Mouse (Mus musculus) spleen, adult 2 months (tissue): ENCODE data around the gene Pfkfb2. TPM values are rescaled to one million over a fixed set of nuclear protein-coding genes. Genes with fewer than 3 reads are reported as not detected.
"Not testable (repeated sequence)": the region's sequence is repeated elsewhere in the genome, so short reads cannot be mapped to it uniquely, and the experiment has no call there.

ENCODE experiments used
- DNase-seq, 2 experiments: peaks; one replicate each; pipeline versions ENCODE4 v3.0.0 to v3.0.0-alpha.2; 2012 to 2021; ENCODE audit warnings: low spot score in 2 of 2, low read depth in 1 of 2
- H3K27ac ChIP-seq: fragments of 200-500 bp; 2 replicates; pipeline ENCODE4 v1.5.1; 2012; ENCODE audit warnings: low read length, inconsistent platforms; ENCODE audit not compliant: insufficient read depth
- H3K27me3 ChIP-seq: fragments of 200-500 bp; 2 replicates; pipeline ENCODE4 v1.6.1; 2012; ENCODE audit warnings: mild to moderate bottlenecking, moderate library complexity, low read length, inconsistent platforms; ENCODE audit not compliant: control insufficient read depth, insufficient read depth
- H3K36me3 ChIP-seq: fragments of 200-500 bp; 2 replicates; pipeline ENCODE4 v1.6.1; 2012; ENCODE audit warnings: mild to moderate bottlenecking, low read length, inconsistent platforms; ENCODE audit not compliant: control insufficient read depth, insufficient read depth
- H3K4me1 ChIP-seq: fragments of 200-500 bp; 2 replicates; pipeline ENCODE4 v1.6.1; 2011; ENCODE audit warnings: inconsistent platforms; ENCODE audit not compliant: control insufficient read depth, insufficient read depth, insufficient read length
- H3K4me3 ChIP-seq: fragments of 200-500 bp; 2 replicates; pipeline ENCODE4 v1.5.1; 2011; ENCODE audit warnings: mild to moderate bottlenecking, inconsistent platforms; ENCODE audit not compliant: insufficient read depth, insufficient read length; ENCODE audit errors: extremely low read depth
- CTCF ChIP-seq: fragments of 200-500 bp; IDR thresholded peaks from 2 replicates; pipeline ENCODE4 v1.5.1; 2011; ENCODE audit warnings: mild to moderate bottlenecking, inconsistent platforms; ENCODE audit not compliant: insufficient read depth, insufficient read length, insufficient replicate concordance; ENCODE audit errors: extremely low read depth
- POLR2A ChIP-seq: fragments of 200-500 bp; IDR thresholded peaks from 2 replicates; pipeline ENCODE4 v1.6.1; 2011; ENCODE audit warnings: low read depth, low read length, inconsistent platforms
- WGBS: fragments of 180-500 bp; shearing (Covaris S2); methylation state at CpG from one replicate; pipeline ENCODE4 v1.1.7; 2018; 5-methylcytosine and 5-hydroxymethylcytosine counted together
- polyA plus RNA-seq: library from polyadenylated mRNA; depleted of rRNA; stranded (reverse); fragments of >200 nt; gene quantifications from 2 replicates; pipeline ENCODE4 v1.2.3, GENCODE M21; 2012; rRNA removed

The Pfkfb2 gene
- polyA plus RNA-seq, 1 experiment: 5.3 TPM

GRCm38 (mm10) chr1:130661454-130661853 lies 67.6 kb downstream of the Pfkfb2 start, which contains the start of gene C4bp:
C4bp (minus strand) TSS chr1:130661632.
- no peaks in the 10 kb centered on the region for H3K36me3 ChIP-seq
- H3K4me1 ChIP-seq: no peaks in the 10 kb centered on the region
- no peak within 1 kb of the TSS for H3K4me3 ChIP-seq
- DNase-seq: no peak
- 93% methylated on average over 3 of the region's 3 CpGs for WGBS
- H3K27ac ChIP-seq: no peak within 1 kb of the TSS
- no peak for TF ChIP-seq POLR2A
- no peak for TF ChIP-seq CTCF
- H3K27me3 ChIP-seq: peaks cover 2% of the 10 kb centered on the region; the same call in 1 of the 2 replicates

- H3K4me1 ChIP-seq, H3K27me3 ChIP-seq, H3K4me3 ChIP-seq, H3K36me3 ChIP-seq, DNase-seq, H3K27ac ChIP-seq: not testable (repeated sequence)
- WGBS: 72% methylated on average over 5 of the region's 5 CpGs
Observed at GRCm38 (mm10) chr1:130659641-130660040, 69.4 kb downstream of the Pfkfb2 start.

GRCm38 (mm10) chr1:130644103-130644502 lies 85.0 kb downstream of the Pfkfb2 start:
- WGBS: 87% methylated on average over 4 of the region's 4 CpGs
- no peak overlapping the region for H3K4me3 ChIP-seq
- H3K4me1 ChIP-seq: no peaks in the 10 kb centered on the region
- no peaks in the 10 kb centered on the region; the same call in 1 of the 2 replicates for H3K27me3 ChIP-seq
- H3K36me3 ChIP-seq: no peaks in the 10 kb centered on the region
- no peak overlapping the region for H3K27ac ChIP-seq
- no peak for DNase-seq
- no peak for TF ChIP-seq POLR2A
- no peak for TF ChIP-seq CTCF

GRCm38 (mm10) chr1:130640967-130641366 lies 88.1 kb downstream of the Pfkfb2 start:
- Histone ChIP-seq H3K4me3 (no peak overlapping the region), H3K36me3 (no peaks in the 10 kb centered on the region), H3K27ac (no peak overlapping the region), H3K4me1 (no peaks in the 10 kb centered on the region), H3K27me3 (no peaks in the 10 kb centered on the region; the same call in 1 of the 2 replicates)
- TF ChIP-seq CTCF (no peak), POLR2A (no peak)
- no peak for DNase-seq

Other genes with a start within 250 kb of the Pfkfb2 start
- gene Zp3r, start 99.6 kb downstream of the Pfkfb2 start, polyA plus RNA-seq: not detected in 2 replicates
- not detected in 2 replicates for gene C4bp, start 67.6 kb downstream of the Pfkfb2 start, polyA plus RNA-seq
- not detected in 2 replicates for gene Gm29427, start 13.5 kb downstream of the Pfkfb2 start, polyA plus RNA-seq
- gene Yod1, start 11.9 kb downstream of the Pfkfb2 start, polyA plus RNA-seq: 1.6 and 2.2 TPM in 2 replicates
- 0.30 and 0.48 TPM in 2 replicates for gene AA986860, start 2.7 kb upstream of the Pfkfb2 start, polyA plus RNA-seq
- 0.67 and 2.1 TPM in 2 replicates for gene Fcamr, start 71.6 kb upstream of the Pfkfb2 start, polyA plus RNA-seq
- gene Pigr, start 97.4 kb upstream of the Pfkfb2 start, polyA plus RNA-seq: 0.20 and 0.32 TPM in 2 replicates
- gene Fcmr, start 136.4 kb upstream of the Pfkfb2 start, polyA plus RNA-seq: 452 and 608 TPM in 2 replicates
- not detected in 2 replicates for gene Il24, start 158.2 kb upstream of the Pfkfb2 start, polyA plus RNA-seq
- not detected in 2 replicates for gene Il20, start 182.2 kb upstream of the Pfkfb2 start, polyA plus RNA-seq
- gene Il19, start 210.9 kb upstream of the Pfkfb2 start, polyA plus RNA-seq: not detected in 2 replicates